Mouse (Mus musculus) MEL (cell line): ENCODE data around the gene Ica1l. TPM values are rescaled to one million over a fixed set of nuclear protein-coding genes. Genes with fewer than 3 reads are reported as not detected.

Source experiments
- DNase-seq: peaks from one replicate; pipeline ENCODE4 v3.0.0; 2011; ENCODE audit warnings: low read depth, low spot score
- H3K27ac ChIP-seq: 2 replicates; pipeline ENCODE4 v1.5.1; 2012; ENCODE audit warnings: low read depth, mild to moderate bottlenecking, control low read depth, low read length, moderate library complexity; ENCODE audit not compliant: control insufficient read depth
- H3K27me3 ChIP-seq, 2 experiments: fragments of 150-350 bp in 1 of 2; sonication (generic) in 1 of 2; 2 replicates each; pipeline ENCODE4 v1.6.1; 2012; ENCODE audit warnings: low read length in 2 of 2, mild to moderate bottlenecking in 2 of 2, improper control_type of control experiment in 1 of 2, moderate library complexity in 1 of 2; ENCODE audit not compliant: insufficient read depth in 2 of 2, control insufficient read depth in 1 of 2
- H3K36me3 ChIP-seq, 2 experiments: 2 replicates each; pipeline ENCODE4 v1.6.1; 2012 to 2014; ENCODE audit warnings: low read length in 2 of 2, improper control_type of control experiment in 1 of 2, inconsistent platforms in 1 of 2, mild to moderate bottlenecking in 1 of 2; ENCODE audit not compliant: insufficient read depth in 2 of 2, control insufficient read depth in 1 of 2
- H3K4me1 ChIP-seq, 2 experiments: fragments of 150-350 bp in 1 of 2; sonication (generic) in 1 of 2; 2 replicates each; pipeline ENCODE4 v1.6.1; 2012; ENCODE audit warnings: low read length in 2 of 2, improper control_type of control experiment in 1 of 2, mild to moderate bottlenecking in 1 of 2; ENCODE audit not compliant: insufficient read depth in 2 of 2, control insufficient read depth in 1 of 2
- H3K4me3 ChIP-seq, 2 experiments: fragments of 150-350 bp in 1 of 2; sonication (generic) in 1 of 2; 2 replicates each; pipeline ENCODE4 v1.5.1; 2012; ENCODE audit warnings: low read depth in 2 of 2, low read length in 2 of 2, mild to moderate bottlenecking in 2 of 2, moderate library complexity in 2 of 2, control low read depth in 1 of 2, improper control_type of control experiment in 1 of 2; ENCODE audit not compliant: control insufficient read depth in 1 of 2, insufficient read depth in 1 of 2
- H3K79me2 ChIP-seq: 2 replicates; pipeline ENCODE4 v1.6.1; 2012; ENCODE audit warnings: mild to moderate bottlenecking, low read length, moderate library complexity; ENCODE audit not compliant: control insufficient read depth, poor library complexity, insufficient read depth
- H3K9ac ChIP-seq: 2 replicates; pipeline ENCODE4 v1.6.1; 2012; ENCODE audit warnings: low read depth, mild to moderate bottlenecking, control low read depth, low read length, moderate library complexity; ENCODE audit not compliant: control insufficient read depth, poor library complexity, severe bottlenecking
- H3K9me3 ChIP-seq: fragments of 150-350 bp; sonication (generic); replicated peaks from 2 replicates; pipeline ENCODE4 v1.6.1; 2012; ENCODE audit warnings: mild to moderate bottlenecking, low read length, improper control_type of control experiment, moderate library complexity; ENCODE audit not compliant: insufficient read depth
- CHD1 ChIP-seq: IDR thresholded peaks from 2 replicates; pipeline ENCODE4 v1.6.1; 2012; ENCODE audit warnings: low read depth, mild to moderate bottlenecking, inconsistent platforms, low read length, improper control_type of control experiment
- ELF1 ChIP-seq: IDR thresholded peaks from 2 replicates; pipeline ENCODE4 v1.6.1; 2014; ENCODE audit warnings: low read depth, mild to moderate bottlenecking, inconsistent platforms, low read length, improper control_type of control experiment, moderate library complexity
- ETS1 ChIP-seq: IDR thresholded peaks from 2 replicates; pipeline ENCODE4 v1.6.1; 2012; ENCODE audit warnings: low read depth, mild to moderate bottlenecking, inconsistent platforms, low read length, improper control_type of control experiment, moderate library complexity
- GABPA ChIP-seq: IDR thresholded peaks from 2 replicates; pipeline ENCODE4 v1.6.1; 2012; ENCODE audit warnings: low read depth, mild to moderate bottlenecking, inconsistent platforms, low read length, improper control_type of control experiment, moderate library complexity
- JUND ChIP-seq: IDR thresholded peaks from 2 replicates; pipeline ENCODE4 v1.6.1; 2011; ENCODE audit warnings: low read depth, mild to moderate bottlenecking, improper control_type of control experiment, low read length
- MAFK ChIP-seq: IDR thresholded peaks from 2 replicates; pipeline ENCODE4 v1.6.1; 2011; ENCODE audit warnings: low read depth, mild to moderate bottlenecking, low read length, improper control_type of control experiment, borderline replicate concordance
- MAX ChIP-seq: IDR thresholded peaks from 2 replicates; pipeline ENCODE4 v1.6.1; 2011; ENCODE audit warnings: low read length, improper control_type of control experiment
- MAZ ChIP-seq: IDR thresholded peaks from 2 replicates; pipeline ENCODE4 v1.6.1; 2012; ENCODE audit warnings: low read depth, mild to moderate bottlenecking, inconsistent platforms, low read length, improper control_type of control experiment
- MEF2A ChIP-seq: IDR thresholded peaks from 2 replicates; pipeline ENCODE4 v1.6.1; 2014; ENCODE audit warnings: low read depth, mild to moderate bottlenecking, inconsistent platforms, low read length, improper control_type of control experiment; ENCODE audit not compliant: poor library complexity, insufficient replicate concordance, severe bottlenecking; ENCODE audit errors: extremely low read depth
- MXI1 ChIP-seq: IDR thresholded peaks from 2 replicates; pipeline ENCODE4 v1.6.1; 2011; ENCODE audit warnings: mild to moderate bottlenecking, low read depth, low read length, improper control_type of control experiment
- MYC ChIP-seq: IDR thresholded peaks from 2 replicates; pipeline ENCODE4 v1.6.1; 2011; ENCODE audit warnings: low read depth, mild to moderate bottlenecking, low read length, improper control_type of control experiment, moderate library complexity
- NELFE ChIP-seq: IDR thresholded peaks from 2 replicates; pipeline ENCODE4 v1.6.1; 2011; ENCODE audit warnings: low read depth, low read length, improper control_type of control experiment
- NRF1 ChIP-seq: IDR thresholded peaks from 2 replicates; pipeline ENCODE4 v1.6.1; 2014; ENCODE audit warnings: low read depth, mild to moderate bottlenecking, inconsistent platforms, low read length, improper control_type of control experiment, moderate library complexity; ENCODE audit not compliant: poor library complexity, insufficient read depth, severe bottlenecking
- POLR2A ChIP-seq, 2 experiments: IDR thresholded peaks; 2 replicates each; pipeline ENCODE4 v1.6.1; 2011 to 2012; ENCODE audit warnings: low read length in 2 of 2, mild to moderate bottlenecking in 2 of 2, control low read depth in 1 of 2, improper control_type of control experiment in 1 of 2, low read depth in 1 of 2, moderate library complexity in 1 of 2; ENCODE audit not compliant: control insufficient read depth in 1 of 2, insufficient read depth in 1 of 2, poor library complexity in 1 of 2
- POLR2AphosphoS5 ChIP-seq: IDR thresholded peaks from 2 replicates; pipeline ENCODE4 v1.6.1; 2012; ENCODE audit warnings: low read depth, borderline replicate concordance, mild to moderate bottlenecking, inconsistent platforms, low read length, moderate library complexity, mixed read lengths
- RAD21 ChIP-seq: IDR thresholded peaks from 2 replicates; pipeline ENCODE4 v1.6.1; 2011; ENCODE audit warnings: mild to moderate bottlenecking, low read depth, low read length, improper control_type of control experiment
- RCOR1 ChIP-seq: IDR thresholded peaks from 2 replicates; pipeline ENCODE4 v1.6.1; 2012; ENCODE audit warnings: low read depth, mild to moderate bottlenecking, inconsistent platforms, low read length, improper control_type of control experiment
- SIN3A ChIP-seq: IDR thresholded peaks from 2 replicates; pipeline ENCODE4 v1.6.1; 2012; ENCODE audit warnings: low read length, improper control_type of control experiment, inconsistent platforms
- TAL1 ChIP-seq: IDR thresholded peaks from 2 replicates; pipeline ENCODE4 v1.6.1; 2012; ENCODE audit warnings: mild to moderate bottlenecking, inconsistent platforms, low read length, moderate library complexity, mixed read lengths
- TBP ChIP-seq: IDR thresholded peaks from 2 replicates; pipeline ENCODE4 v1.8.0; 2011; ENCODE audit warnings: low read depth, low read length, improper control_type of control experiment
- USF1 ChIP-seq: IDR thresholded peaks from 2 replicates; pipeline ENCODE4 v1.6.1; 2014; ENCODE audit warnings: low read depth, mild to moderate bottlenecking, inconsistent platforms, low read length, improper control_type of control experiment, moderate library complexity
- ZKSCAN1 ChIP-seq: IDR thresholded peaks from 2 replicates; pipeline ENCODE4 v1.6.1; 2012; ENCODE audit warnings: low read depth, mild to moderate bottlenecking, inconsistent platforms, low read length, improper control_type of control experiment, moderate library complexity
- ZNF384 ChIP-seq: IDR thresholded peaks from 2 replicates; pipeline ENCODE4 v1.6.1; 2012; ENCODE audit warnings: low read depth, mild to moderate bottlenecking, inconsistent platforms, low read length, improper control_type of control experiment
- polyA plus RNA-seq, 2 experiments: library from polyadenylated mRNA; stranded (reverse) in 1 of 2; unstranded in 1 of 2; fragments of >175 nt in 1 of 2; fragments of >200 nt in 1 of 2; gene quantifications; 2 replicates each; pipeline versions ENCODE4 v1.2.1 to v1.2.4; 2012; ENCODE audit warnings: low replicate concordance in 2 of 2, low read depth in 1 of 2; ENCODE audit not compliant: insufficient read length in 2 of 2, insufficient read depth in 1 of 2, missing spikeins in 1 of 2
- total RNA-seq: library from RNA; depleted of rRNA; stranded (reverse); fragments of 300-350 nt; gene quantifications from 2 replicates; pipeline ENCODE4 v1.2.3, GENCODE M21; 2012

Ica1l gene
- total and polyA plus RNA-seq, 3 experiments, result 4.9 to 6.2 TPM; not detected in 1

- H3K4me3 ChIP-seq, result no peak overlapping the region
- no peak overlapping the region for H3K9ac ChIP-seq
- H3K9me3 ChIP-seq, result no peaks in the 10 kb centered on the region
- no peaks in the 10 kb centered on the region for H3K79me2 ChIP-seq
- no peak for DNase-seq
- TF ChIP-seq POLR2AphosphoS5, result no peak
- no peak for TF ChIP-seq RCOR1
- TF ChIP-seq CHD1, result no peak
- no peak for TF ChIP-seq MAX
- TF ChIP-seq TAL1, result no peak
- TF ChIP-seq MEF2A, result no peak
- TF ChIP-seq MXI1, result no peak
- no peak for TF ChIP-seq POLR2A (IDR thresholded peaks at IDR 0.05; ENCODE audit: control insufficient read depth in 1 of 2, insufficient read depth in 1 of 2, low read depth in 1 of 2, low read length in 2 of 2, poor library complexity in 1 of 2)
- no peak for TF ChIP-seq MAFK
- TF ChIP-seq ETS1, result no peak
- TF ChIP-seq TBP, result no peak
- no peak for TF ChIP-seq NELFE
- TF ChIP-seq RAD21, result no peak
- no peak for TF ChIP-seq USF1
- TF ChIP-seq MYC, result no peak
- TF ChIP-seq ZNF384, result no peak
- TF ChIP-seq SIN3A, result no peak
- TF ChIP-seq GABPA, result no peak
- no peaks in the 10 kb centered on the region for H3K4me1 ChIP-seq
- no peaks in the 10 kb centered on the region for H3K27me3 ChIP-seq
- no peak overlapping the region for H3K27ac ChIP-seq
- peaks cover 0 to 2% of the 10 kb centered on the region in 2 experiments; a peak in 2 of 4 replicates for H3K36me3 ChIP-seq
These were observed 34.2 kb downstream of the Ica1l start for GRCm38 (mm10) chr1:60008743-60009142.

GRCm38 (mm10) chr1:60007337-60007736 lies 35.6 kb downstream of the Ica1l start:
- no peaks in the 10 kb centered on the region for H3K9me3 ChIP-seq

More at GRCm38 (mm10) chr1:60007337-60007736, 35.6 kb downstream of the Ica1l start:
- DNase-seq, result peak; percentile 24
- no peaks in the 10 kb centered on the region for H3K27me3 ChIP-seq
- TF ChIP-seq ZKSCAN1 (no peak), ELF1 (no peak), MAX (no peak), MAZ (no peak), CHD1 (no peak), JUND (no peak), NRF1 (no peak), MYC (no peak)
- H3K4me3 ChIP-seq, result no peak overlapping the region
- H3K4me1 ChIP-seq, result no peaks in the 10 kb centered on the region
- no peaks in the 10 kb centered on the region for H3K79me2 ChIP-seq
- H3K9ac ChIP-seq, result no peak overlapping the region
- H3K36me3 ChIP-seq, result no peaks in the 10 kb centered on the region
- H3K27ac ChIP-seq, result no peak overlapping the region
